Mouse (Mus musculus) liver, embryonic 13.5 days (tissue): Measurements from ENCODE around the gene Cdk10. TPM values are rescaled to one million over a fixed set of nuclear protein-coding genes. Genes with fewer than 3 reads are reported as not detected.
"Not testable (repeated sequence)": the region's sequence is repeated elsewhere in the genome, so short reads cannot be mapped to it uniquely, and the experiment has no call there.

Experiments
- ATAC-seq: fragments of 200-750 bp; cut with Nextera tagmentation; 2 replicates; pipeline ENCODE4 v1.8.0; 2017; ENCODE audit warnings: low read depth, mild to moderate bottlenecking, moderate number of reproducible peaks, moderate library complexity
- DNase-seq: peaks from one replicate; pipeline ENCODE4 v3.0.0; 2022
- H3K27ac ChIP-seq: fragments of 300-500 bp; sonication (generic); 2 replicates; pipeline ENCODE4 v1.5.1; 2015; ENCODE audit warnings: moderate library complexity, mild to moderate bottlenecking, inconsistent platforms
- H3K27me3 ChIP-seq: fragments of 300-500 bp; sonication (generic); 2 replicates; pipeline ENCODE4 v1.6.1; 2015; ENCODE audit warnings: mild to moderate bottlenecking, inconsistent platforms
- H3K36me3 ChIP-seq: fragments of 300-500 bp; sonication (generic); 2 replicates; pipeline ENCODE4 v1.6.1; 2015; ENCODE audit warnings: mild to moderate bottlenecking, inconsistent platforms
- H3K4me1 ChIP-seq: fragments of 300-500 bp; sonication (generic); replicated peaks from 2 replicates; pipeline ENCODE4 v1.6.1; 2015; ENCODE audit warnings: inconsistent platforms
- H3K4me2 ChIP-seq: fragments of 300-500 bp; sonication (generic); 2 replicates; pipeline ENCODE4 v1.6.1; 2015; ENCODE audit warnings: inconsistent platforms, mild to moderate bottlenecking, moderate library complexity
- H3K4me3 ChIP-seq: fragments of 300-500 bp; sonication (generic); replicated peaks from 2 replicates; pipeline ENCODE4 v1.5.1; 2015; ENCODE audit warnings: mild to moderate bottlenecking, inconsistent platforms
- H3K9ac ChIP-seq: fragments of 300-500 bp; sonication (generic); 2 replicates; pipeline ENCODE4 v1.6.1; 2015; ENCODE audit warnings: mild to moderate bottlenecking, inconsistent platforms
- H3K9me3 ChIP-seq: fragments of 300-500 bp; sonication (generic); replicated peaks from 2 replicates; pipeline ENCODE4 v1.6.1; 2016; ENCODE audit warnings: inconsistent platforms
- WGBS: fragments of 180-500 bp; shearing (Covaris S2); methylation state at CpG from one replicate; pipeline ENCODE4 v1.1.7; 2015; ENCODE audit not compliant: insufficient replicate concordance; 5-methylcytosine and 5-hydroxymethylcytosine counted together
- polyA plus RNA-seq: library from polyadenylated mRNA; unstranded; fragments of >200 nt; fragmentation: Nextera tagmentation; extraction: Ambion mirVana; gene quantifications from 2 replicates; pipeline ENCODE4 v1.2.1, GENCODE M21; 2015

Cdk10 gene
- polyA plus RNA-seq, 1 experiment from 2014 or later, result 12.0 TPM

DNA sequence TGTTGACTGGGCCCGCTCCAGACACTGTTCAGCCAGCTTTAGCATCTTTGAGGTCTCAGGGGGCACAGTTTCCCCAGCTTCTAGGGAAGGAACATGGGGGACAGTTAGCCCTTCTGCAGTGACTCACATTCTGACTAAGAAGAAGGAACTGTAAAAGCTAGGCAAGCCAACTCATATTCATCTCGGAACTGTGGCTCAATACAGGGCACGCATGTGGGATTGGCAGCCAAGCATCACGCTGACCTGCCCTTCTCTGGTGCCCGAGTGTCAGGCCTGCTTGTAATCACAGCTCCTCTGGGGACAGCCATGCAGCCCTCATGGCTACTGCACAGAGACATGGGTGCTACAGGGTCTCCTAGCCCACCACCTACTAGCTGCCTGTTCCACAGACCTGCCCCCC, 26.3 kb downstream of the Cdk10 start:
- Histone ChIP-seq H3K4me2 (no peak overlapping the region), H3K4me1 (peaks cover 24% of the 10 kb centered on the region), H3K9ac (no peak overlapping the region), H3K9me3 (no peaks in the 10 kb centered on the region), H3K36me3 (peaks cover 52% of the 10 kb centered on the region), H3K4me3 (no peak overlapping the region), H3K27me3 (no peaks in the 10 kb centered on the region), H3K27ac (no peak overlapping the region)
- no peak for ATAC-seq
- no peak for DNase-seq
- 81% methylated on average over 5 of the region's 5 CpGs for WGBS

DNA sequence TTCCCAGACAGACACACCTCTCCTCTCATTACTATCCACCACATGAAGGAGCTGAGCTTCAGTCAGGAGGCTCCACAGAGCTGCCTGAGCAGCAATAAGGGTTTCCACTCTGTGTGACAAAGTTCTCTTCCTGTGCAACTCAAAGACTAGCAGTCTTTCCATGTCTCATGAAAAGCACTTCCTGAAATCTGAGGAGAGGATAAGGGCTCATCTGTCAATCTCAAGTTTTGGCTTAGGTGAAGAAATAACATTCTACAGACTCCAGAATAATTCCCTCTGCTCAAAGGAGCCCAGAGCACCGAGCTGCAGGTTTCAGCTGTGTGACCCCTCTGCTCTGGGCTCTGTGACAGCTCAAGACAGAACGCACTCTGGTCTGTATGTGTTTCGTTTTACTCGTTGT, 28.3 kb downstream of the Cdk10 start:
- Histone ChIP-seq H3K9me3 (no peaks in the 10 kb centered on the region), H3K36me3 (peaks cover 54% of the 10 kb centered on the region), H3K9ac (peak overlapping the region; percentile 97), H3K27ac (peak overlapping the region; percentile 36; the same call in 1 of the 2 replicates), H3K4me1 (peaks cover 28% of the 10 kb centered on the region), H3K4me3 (peak overlapping the region; percentile 97), H3K4me2 (peak overlapping the region; percentile 96), H3K27me3 (no peaks in the 10 kb centered on the region)
- ATAC-seq, result no peak
- no peak for DNase-seq
- 50% methylated on average over 4 of the region's 4 CpGs for WGBS

- Histone ChIP-seq H3K9ac (peak overlapping the region; percentile 97), H3K27ac (peak overlapping the region; percentile 84), H3K27me3 (no peaks in the 10 kb centered on the region), H3K36me3 (peaks cover 54% of the 10 kb centered on the region), H3K4me3 (peak overlapping the region; percentile 97), H3K4me2 (peak overlapping the region; percentile 96), H3K4me1 (peaks cover 28% of the 10 kb centered on the region), H3K9me3 (no peaks in the 10 kb centered on the region)
- WGBS, result 1% methylated on average over 31 of the region's 40 CpGs
- DNase-seq (no peak), ATAC-seq (peak; percentile 43)
These were observed 28.9 kb downstream of the Cdk10 start for GRCm38 (mm10) chr8:123253451-123254098.

GRCm38 (mm10) chr8:123254099-123254885, 29.6 kb downstream of the Cdk10 start, which contains the start of the genes Zfp276 and Vps9d1:
TSS of gene Zfp276 (plus strand) at chr8:123254195.
TSS of gene Vps9d1 (minus strand) at chr8:123254348.
- peaks cover 54% of the 10 kb centered on the region for H3K36me3 ChIP-seq
- H3K27me3 ChIP-seq, result no peaks in the 10 kb centered on the region
- H3K9ac ChIP-seq, result peak within 1 kb of the TSS; percentile 97
- H3K27ac ChIP-seq, result peak within 1 kb of the TSS; percentile 84
- ATAC-seq, result peak; percentile 96
- H3K4me3 ChIP-seq, result peak within 1 kb of the TSS; percentile 97
- H3K4me2 ChIP-seq, result peak within 1 kb of the TSS; percentile 96
- peaks cover 28% of the 10 kb centered on the region for H3K4me1 ChIP-seq
- no peaks in the 10 kb centered on the region for H3K9me3 ChIP-seq
- DNase-seq, result peak; percentile 76
- under 1% methylated on average over 89 of the region's 99 CpGs for WGBS

DNA sequence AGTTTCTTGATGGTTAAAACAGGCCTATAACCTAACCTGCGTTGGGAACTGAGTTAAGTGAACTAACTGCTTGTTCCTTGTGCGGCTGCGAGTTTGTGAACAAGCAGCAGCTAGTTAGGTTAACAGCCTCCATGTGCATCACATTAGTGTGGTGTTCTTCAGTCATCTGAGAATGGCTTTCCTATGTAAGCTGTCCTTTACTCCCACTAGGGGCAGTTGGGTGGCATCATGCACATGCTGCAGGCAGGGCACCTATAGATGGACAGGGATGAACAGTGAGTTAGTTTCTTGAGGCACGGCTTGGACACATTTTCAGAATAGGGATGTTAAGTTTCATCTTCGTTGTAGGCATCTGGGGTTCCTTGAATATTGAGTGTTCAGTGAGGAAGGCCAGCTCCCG, 30.5 kb downstream of the Cdk10 start:
- 64% methylated on average over 6 of the region's 6 CpGs for WGBS
- H3K4me2 ChIP-seq, result peak overlapping the region; percentile 96
- DNase-seq, result no peak
- H3K4me1 ChIP-seq, result peaks cover 28% of the 10 kb centered on the region
- peaks cover 57% of the 10 kb centered on the region for H3K36me3 ChIP-seq
- H3K9me3 ChIP-seq, result no peaks in the 10 kb centered on the region
- H3K27me3 ChIP-seq, result no peaks in the 10 kb centered on the region
- H3K9ac ChIP-seq, result peak overlapping the region; percentile 97
- ATAC-seq, result no peak
- H3K4me3 ChIP-seq, result peak overlapping the region; percentile 97
- H3K27ac ChIP-seq, result peak overlapping the region; percentile 84; the same call in 1 of the 2 replicates

DNA sequence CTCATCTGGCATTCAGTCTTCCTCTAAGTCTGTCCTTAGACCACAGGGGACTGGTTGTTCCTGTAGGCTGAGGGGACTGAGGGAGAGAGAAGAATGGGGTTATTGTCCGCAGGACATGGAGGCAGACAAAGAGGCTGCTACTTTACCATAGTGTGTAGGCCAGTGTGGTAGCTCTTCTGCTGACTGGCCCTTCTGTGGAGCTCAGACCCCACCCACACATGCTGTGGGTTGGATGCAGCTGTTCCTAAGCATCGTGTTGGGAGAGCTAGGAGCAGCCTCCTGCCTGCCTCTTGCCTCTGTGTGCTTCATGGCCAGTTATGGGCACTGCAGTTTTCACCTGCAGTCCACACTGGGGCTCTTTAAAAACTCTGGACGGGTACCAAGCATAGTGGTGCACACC, 32.5 kb downstream of the Cdk10 start:
- peaks cover 55% of the 10 kb centered on the region for H3K36me3 ChIP-seq
- ATAC-seq, result no peak

DNA sequence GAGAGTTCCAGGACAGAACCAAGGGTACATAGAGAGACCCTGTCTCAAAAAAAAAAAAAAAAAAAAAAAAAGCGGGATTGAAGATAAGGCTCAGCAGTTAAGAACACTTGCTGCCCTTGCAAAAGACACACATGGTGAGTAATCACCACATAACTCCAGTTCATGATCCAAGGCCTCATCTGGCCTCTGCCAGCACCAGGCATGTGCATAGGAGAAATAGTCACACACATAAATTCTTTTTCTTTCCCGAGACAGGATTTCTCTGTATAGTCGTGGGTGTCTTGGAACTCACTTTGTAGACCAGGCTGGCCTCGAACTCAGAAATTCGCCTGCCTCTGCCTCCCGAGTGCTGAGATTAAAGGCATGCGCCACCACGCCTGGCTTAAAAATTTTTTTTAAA, 33.0 kb downstream of the Cdk10 start:
- not testable (repeated sequence) for H3K4me3 ChIP-seq, H3K27ac ChIP-seq, DNase-seq, H3K27me3 ChIP-seq, H3K4me2 ChIP-seq, H3K9me3 ChIP-seq, H3K9ac ChIP-seq, ATAC-seq
- H3K4me1 ChIP-seq, result peaks cover 27% of the 10 kb centered on the region
- 74% methylated on average over 8 of the region's 8 CpGs for WGBS
- H3K36me3 ChIP-seq, result peaks cover 55% of the 10 kb centered on the region

More for the DNA sequence above, 32.5 kb downstream of the Cdk10 start:
- H3K4me1 ChIP-seq, result peaks cover 28% of the 10 kb centered on the region
- H3K27me3 ChIP-seq, result no peaks in the 10 kb centered on the region
- H3K9ac ChIP-seq, result no peak overlapping the region
- WGBS, result 80% methylated on average over 3 of the region's 3 CpGs
- no peak overlapping the region for H3K27ac ChIP-seq
- H3K4me2 ChIP-seq, result no peak overlapping the region
- H3K9me3 ChIP-seq, result no peaks in the 10 kb centered on the region
- no peak for DNase-seq
- H3K4me3 ChIP-seq, result no peak overlapping the region

DNA sequence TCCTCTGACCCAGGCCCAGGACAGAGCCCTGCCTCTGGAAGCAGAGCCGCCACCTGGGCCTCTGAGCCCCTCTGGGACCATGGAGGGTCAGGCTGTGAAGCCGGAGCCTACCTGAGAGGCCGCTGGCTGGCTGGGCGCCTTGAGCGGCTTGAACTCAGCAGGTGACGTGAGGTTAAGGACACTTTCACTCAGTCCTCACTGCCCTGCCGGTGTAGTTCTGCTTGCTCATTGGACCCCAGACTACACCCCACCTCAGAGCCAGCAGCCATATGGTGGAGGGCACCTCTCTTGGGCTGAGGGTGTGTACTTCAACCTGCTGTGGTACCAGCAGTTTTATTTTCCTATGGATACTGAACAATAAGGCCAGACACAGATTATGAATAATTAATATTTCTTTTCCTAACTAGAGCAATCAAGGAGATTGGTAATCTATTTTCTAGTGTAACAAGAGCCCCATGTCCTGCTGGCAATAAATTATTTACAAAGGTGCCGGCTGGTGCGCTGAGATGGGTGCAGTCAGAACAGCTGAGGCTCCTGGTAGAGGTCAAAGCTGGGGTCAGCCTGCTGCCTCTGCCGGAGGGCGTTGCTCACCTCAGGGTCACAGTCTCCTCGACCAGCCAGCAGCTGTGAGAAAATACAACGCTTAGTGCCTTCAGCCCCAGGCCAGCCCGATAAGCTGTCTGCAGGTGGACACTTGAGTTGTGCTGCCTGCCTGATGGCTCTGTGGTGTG, 43.4 kb downstream of the Cdk10 start:
- Histone ChIP-seq H3K4me1 (peaks cover 3% of the 10 kb centered on the region; the same call in 1 of the 2 replicates), H3K36me3 (peaks cover 91% of the 10 kb centered on the region), H3K9me3 (no peaks in the 10 kb centered on the region), H3K27ac (no peak overlapping the region), H3K4me2 (no peak overlapping the region), H3K4me3 (no peak overlapping the region), H3K9ac (no peak overlapping the region), H3K27me3 (no peaks in the 10 kb centered on the region)
- DNase-seq (no peak), ATAC-seq (peak; percentile 24)
- 84% methylated on average over 14 of the region's 14 CpGs for WGBS

DNA sequence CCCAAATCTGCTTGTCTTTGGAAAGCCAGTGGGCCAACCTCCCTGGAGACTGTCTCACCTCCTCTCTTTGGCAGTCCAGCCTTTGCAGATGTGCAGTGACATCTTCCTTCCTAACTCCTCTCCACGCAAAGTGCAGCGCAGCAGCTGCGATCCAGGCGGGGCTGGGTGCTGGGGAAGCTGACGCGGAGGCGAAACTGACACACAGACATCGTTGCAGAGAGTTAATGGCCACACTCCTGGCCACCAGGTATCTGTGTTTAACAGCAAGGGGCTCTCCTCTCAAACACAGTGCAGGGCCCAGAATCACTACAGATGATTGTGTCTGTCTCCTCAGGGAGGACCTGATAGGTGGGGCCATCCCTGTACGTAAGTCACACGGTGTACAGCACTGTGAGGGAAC, 46.5 kb downstream of the Cdk10 start:
- peaks cover 90% of the 10 kb centered on the region for H3K36me3 ChIP-seq
- no peak overlapping the region for H3K9ac ChIP-seq
- no peak overlapping the region for H3K4me2 ChIP-seq
- peaks cover 3% of the 10 kb centered on the region; the same call in 1 of the 2 replicates for H3K4me1 ChIP-seq
- H3K9me3 ChIP-seq, result no peaks in the 10 kb centered on the region
- ATAC-seq (no peak), DNase-seq (no peak)
- no peaks in the 10 kb centered on the region for H3K27me3 ChIP-seq
- H3K27ac ChIP-seq, result no peak overlapping the region
- WGBS, result 81% methylated on average over 10 of the region's 10 CpGs
- H3K4me3 ChIP-seq, result no peak overlapping the region

- Histone ChIP-seq H3K4me2 (no peak overlapping the region), H3K27me3 (no peaks in the 10 kb centered on the region), H3K4me1 (no peaks in the 10 kb centered on the region; the same call in 1 of the 2 replicates), H3K4me3 (no peak overlapping the region), H3K9me3 (no peaks in the 10 kb centered on the region), H3K9ac (no peak overlapping the region), H3K36me3 (peaks cover 87% of the 10 kb centered on the region), H3K27ac (no peak overlapping the region)
- WGBS, result 67% methylated on average over 4 of the region's 4 CpGs
- DNase-seq, result no peak
- ATAC-seq, result no peak
These were observed 47.3 kb downstream of the Cdk10 start for GRCm38 (mm10) chr8:123271901-123272300.

GRCm38 (mm10) chr8:123274447-123274846, 49.8 kb downstream of the Cdk10 start:
- ATAC-seq, result no peak

More at GRCm38 (mm10) chr8:123274447-123274846, 49.8 kb downstream of the Cdk10 start:
- Histone ChIP-seq H3K9me3 (no peaks in the 10 kb centered on the region), H3K36me3 (peaks cover 80% of the 10 kb centered on the region), H3K9ac (no peak overlapping the region; the same call in 1 of the 2 replicates), H3K27ac (no peak overlapping the region), H3K4me2 (no peak overlapping the region), H3K4me3 (no peak overlapping the region), H3K4me1 (no peaks in the 10 kb centered on the region), H3K27me3 (no peaks in the 10 kb centered on the region)
- DNase-seq, result no peak
- 76% methylated on average over 5 of the region's 5 CpGs for WGBS
